Mouse (Mus musculus) induced T-regulatory cell, adult 2 months (primary cell): Measurements from ENCODE around the gene Nudt22.
A peak's percentile ranks its signal among the peaks of the same experiment; 100 is the strongest.
"Not testable (repeated sequence)": the region's sequence is repeated elsewhere in the genome, so short reads cannot be mapped to it uniquely, and the experiment has no call there.

Experiments used
- DNase-seq: peaks from one replicate; pipeline ENCODE4 v3.0.0-alpha.2; 2012; ENCODE audit warnings: low read depth

Gene Nudt22

GRCm38 (mm10) chr19:6995255-6995991, 494 bp downstream of the Nudt22 start:
- no peak for DNase-seq

GRCm38 (mm10) chr19:6994489-6994888, 1.4 kb downstream of the Nudt22 start:
- no peak for DNase-seq

GRCm38 (mm10) chr19:6994002-6994401, 1.9 kb downstream of the Nudt22 start:
- DNase-seq: no peak

GRCm38 (mm10) chr19:6993011-6993770, 2.7 kb downstream of the Nudt22 start:
- DNase-seq: no peak

- peak; percentile 99 for DNase-seq
These were observed 3.7 kb downstream of the Nudt22 start, which contains the start of gene Dnajc4 for GRCm38 (mm10) chr19:6992011-6992858. Gene Dnajc4, minus strand, starts transcription at chr19:6992572.

- not testable (repeated sequence) for DNase-seq
These were observed 4.8 kb downstream of the Nudt22 start for GRCm38 (mm10) chr19:6991166-6991565.

- DNase-seq: no peak
These were observed 5.2 kb downstream of the Nudt22 start for GRCm38 (mm10) chr19:6990712-6991111.

GRCm38 (mm10) chr19:6989251-6989650, 6.7 kb downstream of the Nudt22 start:
- no peak for DNase-seq

GRCm38 (mm10) chr19:6987904-6988285, 8.0 kb downstream of the Nudt22 start:
- no peak for DNase-seq

GRCm38 (mm10) chr19:6987061-6987903, 8.6 kb downstream of the Nudt22 start, which contains the start of gene Vegfb:
Gene Vegfb, minus strand, starts transcription at chr19:6987651.
- peak; percentile 72 for DNase-seq

- no peak for DNase-seq
These were observed 9.8 kb downstream of the Nudt22 start for GRCm38 (mm10) chr19:6985951-6986708.

GRCm38 (mm10) chr19:6985300-6985699, 10.6 kb downstream of the Nudt22 start:
- DNase-seq: no peak

GRCm38 (mm10) chr19:6983621-6984020, 12.3 kb downstream of the Nudt22 start:
- DNase-seq: no peak

GRCm38 (mm10) chr19:6981465-6981864, 14.5 kb downstream of the Nudt22 start:
- no peak for DNase-seq

- DNase-seq: peak; percentile 100
These were observed 15.4 kb downstream of the Nudt22 start, which contains the start of gene Fkbp2 for GRCm38 (mm10) chr19:6980381-6981093. Gene Fkbp2, minus strand, starts transcription at chr19:6980501.

- peak; percentile 100 for DNase-seq
These were observed 16.2 kb downstream of the Nudt22 start for GRCm38 (mm10) chr19:6979486-6980380.

GRCm38 (mm10) chr19:6979001-6979479, 16.9 kb downstream of the Nudt22 start:
- DNase-seq: peak; percentile 68

GRCm38 (mm10) chr19:6978639-6978974, 17.3 kb downstream of the Nudt22 start:
- DNase-seq: no peak
